Mouse (Mus musculus) bone marrow macrophage, adult 2 months (primary cell): ENCODE measurements around the gene Cpne8.

Experiments used
- CTCF ChIP-seq: IDR thresholded peaks from 2 replicates; pipeline ENCODE4 v1.5.1; 2012; ENCODE audit warnings: low read depth, mild to moderate bottlenecking, low read length, moderate library complexity
- POLR2A ChIP-seq: IDR thresholded peaks from 2 replicates; pipeline ENCODE4 v1.6.1; 2012; ENCODE audit warnings: mild to moderate bottlenecking, low read depth, low read length, borderline replicate concordance

DNA sequence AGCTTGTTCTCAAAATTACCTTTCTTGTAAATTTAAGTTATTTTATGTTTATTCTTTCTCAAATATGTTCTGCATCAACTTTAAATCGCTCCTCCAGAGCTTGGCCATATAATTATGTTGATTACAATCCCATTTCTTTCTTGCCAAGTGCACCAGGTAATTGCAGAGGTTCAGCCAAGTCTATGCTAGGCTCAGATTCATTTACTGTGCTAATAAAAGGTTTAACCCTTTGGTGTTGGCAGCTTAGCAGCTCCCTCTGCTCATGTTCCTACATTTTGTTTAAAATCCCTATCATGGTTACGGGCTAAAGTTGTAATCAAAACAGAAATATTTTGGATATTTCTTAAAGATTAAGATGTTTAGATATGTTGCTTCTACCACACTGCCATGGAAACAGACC lies 216.0 kb downstream of the Cpne8 start:
- TF ChIP-seq CTCF (no peak), POLR2A (no peak)
